Mouse (Mus musculus): Measurements from ENCODE around the gene Syngr1. TPM values are rescaled to one million over a fixed set of nuclear protein-coding genes. Genes with fewer than 3 reads are reported as not detected.
A peak's percentile ranks its signal among the peaks of the same experiment; 100 is the strongest.

Syngr1 gene
- polyA plus RNA-seq, 1 experiment from 2014 or later: 16.0 TPM

DNA sequence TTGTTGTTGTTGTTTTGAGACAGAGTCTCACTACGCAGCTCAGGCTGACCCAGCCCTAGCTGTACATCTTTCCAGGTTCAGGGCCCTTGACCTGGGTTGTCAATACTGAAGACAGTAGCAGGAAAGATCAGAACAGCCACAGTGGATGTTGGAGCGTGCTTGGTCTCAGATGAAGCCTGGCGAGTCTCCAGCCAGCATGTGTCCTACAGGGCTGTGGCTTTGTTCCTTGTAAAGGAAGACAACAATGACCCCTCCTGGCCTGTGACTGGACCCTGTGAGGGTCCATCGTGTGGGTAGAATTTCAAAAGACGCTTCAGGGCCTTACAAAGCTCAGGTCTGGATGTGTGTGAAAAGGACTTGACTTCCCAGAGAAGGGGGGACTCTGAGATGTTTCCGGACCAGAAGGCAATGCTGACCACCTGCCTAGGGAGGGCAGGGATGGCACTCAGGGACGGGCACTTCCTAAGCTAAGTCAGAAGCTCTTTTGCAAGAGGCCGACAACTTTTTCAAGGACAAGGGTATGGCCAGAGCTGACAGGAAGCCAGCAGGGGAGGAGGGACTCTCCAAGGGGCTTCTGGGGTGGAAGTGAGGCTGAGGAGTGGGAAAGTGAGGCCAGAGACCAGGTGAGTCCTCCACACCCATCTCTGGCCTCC, 37.6 kb upstream of the Syngr1 start:
- Histone ChIP-seq H3K9ac (ENCODE audit: low read depth, low read length) (no peak overlapping the region), H3K27me3 (replicated peaks; ENCODE audit: control insufficient read depth, insufficient read depth, low read length) (no peaks in the 10 kb centered on the region), H3K4me1 (ENCODE audit: control insufficient read depth, insufficient read depth, low read length) (peaks cover 7% of the 10 kb centered on the region; the same call in 1 of the 2 replicates), H3K4me2 (ENCODE audit: low read depth, low read length) (no peak overlapping the region), H3K4me3 (ENCODE audit: low read length) (no peak overlapping the region), H3K36me3 (ENCODE audit: control insufficient read depth, insufficient read depth, low read length) (no peaks in the 10 kb centered on the region), H3K27ac (ENCODE audit: low read length) (no peak overlapping the region), H3K9me3 (ENCODE audit: control insufficient read depth, low read length) (no peaks in the 10 kb centered on the region)
- ATAC-seq: 0 out of 2 replicates have a peak, but pooled peaks have one; percentile 5
- WGBS: 76% methylated on average over 8 of the region's 8 CpGs

DNA sequence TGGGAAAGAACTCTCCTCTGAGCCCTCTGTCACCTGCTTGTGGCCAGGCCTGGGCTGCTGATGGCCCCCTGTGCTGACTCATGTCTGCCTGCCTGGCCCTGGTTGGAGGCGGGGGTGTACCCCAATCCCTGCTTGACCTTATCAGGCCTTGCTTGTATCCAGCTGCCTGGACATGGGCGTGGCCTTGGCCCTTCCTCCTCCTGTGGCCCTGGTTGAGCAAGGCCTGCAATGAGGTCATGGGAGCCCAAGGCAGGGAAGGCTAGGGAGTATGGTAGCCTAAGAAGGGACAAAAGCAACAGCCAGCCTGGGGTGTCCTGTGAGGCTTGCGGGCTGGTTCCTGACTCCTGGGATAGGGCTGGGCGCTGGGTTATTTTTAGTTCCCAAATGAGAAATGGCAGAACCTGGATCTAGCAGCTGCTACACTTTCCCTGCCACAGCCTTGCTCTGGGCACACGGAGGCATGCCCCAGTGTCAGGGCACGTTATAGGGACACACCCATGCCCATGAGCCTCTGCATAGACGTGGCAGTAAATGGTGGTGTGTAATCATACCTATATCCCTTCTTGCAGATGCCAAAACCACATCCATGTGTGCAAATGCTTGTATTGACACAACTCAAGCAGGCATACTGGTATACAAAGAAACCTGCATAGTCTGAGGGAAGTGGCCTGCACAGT, 37.0 kb upstream of the Syngr1 start:
- Histone ChIP-seq H3K36me3 (ENCODE audit: control insufficient read depth, insufficient read depth, low read length) (no peaks in the 10 kb centered on the region), H3K27ac (ENCODE audit: low read length) (no peak overlapping the region), H3K4me1 (ENCODE audit: control insufficient read depth, insufficient read depth, low read length) (peaks cover 7% of the 10 kb centered on the region; the same call in 1 of the 2 replicates), H3K4me2 (ENCODE audit: low read depth, low read length) (no peak overlapping the region), H3K9ac (ENCODE audit: low read depth, low read length) (no peak overlapping the region), H3K4me3 (ENCODE audit: low read length) (no peak overlapping the region), H3K27me3 (replicated peaks; ENCODE audit: control insufficient read depth, insufficient read depth, low read length) (no peaks in the 10 kb centered on the region), H3K9me3 (ENCODE audit: control insufficient read depth, low read length) (no peaks in the 10 kb centered on the region)
- ATAC-seq: peak; percentile 32; the same call in 1 of the 2 replicates
- WGBS: 68% methylated on average over 7 of the region's 7 CpGs

DNA sequence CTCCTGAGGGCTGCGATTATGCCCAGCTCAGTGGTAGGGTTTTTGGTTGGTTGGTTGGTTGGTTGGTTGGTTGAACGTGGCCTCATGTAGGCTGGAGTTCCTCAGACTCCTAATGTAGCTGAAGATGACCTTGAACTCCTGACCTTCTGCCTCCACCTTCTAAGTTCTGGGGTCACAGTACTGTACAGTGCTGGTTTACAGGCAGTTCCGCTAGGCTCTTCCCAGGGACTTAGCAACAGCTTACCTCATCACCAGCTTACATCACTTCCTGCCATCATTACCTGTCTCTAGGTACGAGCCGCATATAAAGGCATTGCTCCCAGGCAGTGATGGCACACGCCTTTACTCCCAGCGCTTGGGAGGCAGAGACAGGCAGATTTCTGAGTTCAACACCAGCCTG, 33.0 kb upstream of the Syngr1 start:
- Histone ChIP-seq H3K27me3 (replicated peaks; ENCODE audit: control insufficient read depth, insufficient read depth, low read length) (no peaks in the 10 kb centered on the region), H3K4me1 (ENCODE audit: control insufficient read depth, insufficient read depth, low read length) (peaks cover 10% of the 10 kb centered on the region; the same call in 1 of the 2 replicates), H3K27ac (ENCODE audit: low read length) (no peak overlapping the region), H3K9me3 (ENCODE audit: control insufficient read depth, low read length) (no peaks in the 10 kb centered on the region), H3K36me3 (ENCODE audit: control insufficient read depth, insufficient read depth, low read length) (no peaks in the 10 kb centered on the region), H3K4me3 (ENCODE audit: low read length) (no peak overlapping the region), H3K4me2 (ENCODE audit: low read depth, low read length) (no peak overlapping the region), H3K9ac (ENCODE audit: low read depth, low read length) (no peak overlapping the region)
- no peak for ATAC-seq
- 88% methylated on average over 7 of the region's 7 CpGs for WGBS

DNA sequence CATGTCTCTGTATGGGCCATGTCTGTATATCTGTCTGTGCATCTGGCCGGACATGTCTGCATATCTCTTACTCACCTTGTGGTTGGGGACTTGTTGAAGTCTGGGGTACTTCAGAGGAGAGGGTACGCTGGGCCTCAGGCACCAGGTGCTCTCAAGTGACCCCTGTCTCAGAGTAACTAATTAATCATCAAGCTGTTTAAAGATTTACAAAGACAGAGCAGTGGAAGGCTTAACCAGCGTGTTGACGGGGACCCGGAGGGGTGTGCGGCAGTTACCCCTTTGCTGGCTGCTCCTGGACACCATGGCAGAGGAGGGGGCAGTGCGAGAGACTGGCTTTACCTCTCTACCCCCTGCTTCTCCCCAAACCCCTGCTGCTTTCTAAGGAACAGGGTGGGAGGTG, 31.5 kb upstream of the Syngr1 start:
- peak; percentile 46; the same call in 1 of the 2 replicates for ATAC-seq
- no peak overlapping the region for H3K4me3 ChIP-seq (ENCODE audit: low read length)

DNA sequence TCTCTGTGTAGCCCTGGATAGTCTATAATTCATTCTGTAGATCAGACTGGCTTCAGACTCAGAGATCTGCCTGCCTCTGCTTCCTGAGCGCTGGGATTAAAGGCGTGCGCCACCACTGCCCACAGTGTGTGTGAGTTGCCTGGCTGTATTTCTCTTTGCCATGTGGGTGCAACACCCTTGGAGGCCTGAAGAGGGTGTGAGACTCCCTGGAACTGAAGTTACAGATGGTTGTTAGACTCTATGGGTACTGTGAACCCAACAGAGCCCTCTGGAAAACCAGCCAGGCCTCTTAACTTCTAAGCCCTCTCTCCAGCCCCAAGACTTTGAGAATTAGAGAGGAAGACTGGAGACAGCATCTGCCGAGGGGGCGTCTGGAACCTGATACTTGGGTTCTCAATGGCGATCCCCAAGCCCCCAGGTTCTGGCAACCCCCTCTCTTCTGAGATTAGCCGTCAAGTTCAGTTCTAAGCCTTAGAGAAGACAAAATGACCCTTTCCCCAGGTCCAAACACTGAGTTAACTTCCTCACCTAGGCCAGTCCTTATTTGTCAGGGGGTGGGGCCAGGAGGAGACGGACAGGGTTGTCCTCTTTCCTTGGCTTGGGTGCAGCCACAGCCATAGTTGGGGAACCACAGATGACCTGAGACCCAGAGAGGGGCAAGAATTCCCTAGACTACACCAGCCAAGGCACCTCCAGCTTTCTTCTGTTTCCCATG, 30.6 kb upstream of the Syngr1 start:
- peaks cover 5% of the 10 kb centered on the region; the same call in 1 of the 2 replicates for H3K4me1 ChIP-seq (ENCODE audit: control insufficient read depth, insufficient read depth, low read length)
- no peaks in the 10 kb centered on the region for H3K36me3 ChIP-seq (ENCODE audit: control insufficient read depth, insufficient read depth, low read length)
- 96% methylated on average over 8 of the region's 8 CpGs for WGBS
- no peak for ATAC-seq
- H3K27me3 ChIP-seq (replicated peaks; ENCODE audit: control insufficient read depth, insufficient read depth, low read length): no peaks in the 10 kb centered on the region
- no peak overlapping the region for H3K4me3 ChIP-seq (ENCODE audit: low read length)
- H3K4me2 ChIP-seq (ENCODE audit: low read depth, low read length): no peak overlapping the region
- H3K27ac ChIP-seq (ENCODE audit: low read length): no peak overlapping the region
- H3K9ac ChIP-seq (ENCODE audit: low read depth, low read length): no peak overlapping the region
- H3K9me3 ChIP-seq (ENCODE audit: control insufficient read depth, low read length): no peaks in the 10 kb centered on the region

More for the DNA sequence above, 31.5 kb upstream of the Syngr1 start:
- peaks cover 5% of the 10 kb centered on the region; the same call in 1 of the 2 replicates for H3K4me1 ChIP-seq (ENCODE audit: control insufficient read depth, insufficient read depth, low read length)
- H3K9me3 ChIP-seq (ENCODE audit: control insufficient read depth, low read length): no peaks in the 10 kb centered on the region
- H3K4me2 ChIP-seq (ENCODE audit: low read depth, low read length): no peak overlapping the region
- no peak overlapping the region for H3K9ac ChIP-seq (ENCODE audit: low read depth, low read length)
- no peak overlapping the region for H3K27ac ChIP-seq (ENCODE audit: low read length)
- no peaks in the 10 kb centered on the region for H3K36me3 ChIP-seq (ENCODE audit: control insufficient read depth, insufficient read depth, low read length)
- WGBS: 51% methylated on average over 7 of the region's 7 CpGs
- no peaks in the 10 kb centered on the region for H3K27me3 ChIP-seq (replicated peaks; ENCODE audit: control insufficient read depth, insufficient read depth, low read length)

DNA sequence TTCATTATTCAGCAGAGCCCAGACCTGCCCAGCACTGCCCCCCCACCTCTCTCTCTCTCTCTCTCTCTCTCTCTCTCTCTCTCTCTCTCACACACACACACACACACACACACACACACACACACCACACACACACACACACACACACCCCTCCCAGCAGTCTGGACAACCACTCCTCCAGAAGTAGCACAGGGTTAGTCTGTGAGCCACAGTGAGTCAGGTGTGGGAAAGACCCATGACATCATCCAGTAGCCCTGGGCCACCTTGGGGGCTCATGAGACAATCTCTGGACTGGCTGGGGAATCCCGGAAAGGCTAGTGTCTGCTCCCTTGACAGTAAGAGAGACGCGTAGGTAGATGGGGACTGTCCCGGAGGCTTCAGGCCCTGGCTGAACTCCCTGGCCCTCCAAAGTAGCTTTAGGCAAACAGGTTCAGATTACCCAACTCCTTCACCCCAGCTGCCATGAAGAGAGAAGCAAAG, 30.0 kb upstream of the Syngr1 start:
- WGBS: 95% methylated on average over 4 of the region's 4 CpGs
- H3K4me3 ChIP-seq (ENCODE audit: low read length): no peak overlapping the region
- H3K27ac ChIP-seq (ENCODE audit: low read length): no peak overlapping the region
- no peaks in the 10 kb centered on the region for H3K36me3 ChIP-seq (ENCODE audit: control insufficient read depth, insufficient read depth, low read length)
- H3K9me3 ChIP-seq (ENCODE audit: control insufficient read depth, low read length): no peaks in the 10 kb centered on the region
- peaks cover 5% of the 10 kb centered on the region; the same call in 1 of the 2 replicates for H3K4me1 ChIP-seq (ENCODE audit: control insufficient read depth, insufficient read depth, low read length)
- no peak overlapping the region for H3K4me2 ChIP-seq (ENCODE audit: low read depth, low read length)
- no peak for ATAC-seq
- no peak overlapping the region for H3K9ac ChIP-seq (ENCODE audit: low read depth, low read length)
- H3K27me3 ChIP-seq (replicated peaks; ENCODE audit: control insufficient read depth, insufficient read depth, low read length): no peaks in the 10 kb centered on the region

DNA sequence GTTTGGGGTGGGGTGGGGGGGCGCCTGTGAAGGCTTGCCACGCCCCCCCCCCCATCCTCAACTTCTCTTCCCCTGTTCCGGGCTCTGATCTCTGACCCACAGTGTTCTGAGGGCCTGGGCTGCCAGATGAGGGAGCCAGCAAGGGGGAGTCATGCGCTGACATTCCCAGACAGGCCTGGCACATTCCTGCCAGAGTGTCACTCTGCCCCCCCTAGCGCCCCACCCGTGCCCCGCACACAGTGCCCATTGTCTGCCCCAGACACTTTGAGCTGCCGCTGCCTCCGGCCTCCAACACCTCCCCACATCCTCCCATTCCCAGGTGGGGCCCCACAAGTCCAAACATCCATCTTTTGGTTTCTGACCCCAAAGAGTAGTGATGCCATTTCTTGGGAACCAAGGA, 28.8 kb upstream of the Syngr1 start:
- WGBS: 67% methylated on average over 7 of the region's 9 CpGs
- no peak overlapping the region for H3K27ac ChIP-seq (ENCODE audit: low read length)
- no peak overlapping the region for H3K4me3 ChIP-seq (ENCODE audit: low read length)
- H3K9me3 ChIP-seq (ENCODE audit: control insufficient read depth, low read length): no peaks in the 10 kb centered on the region
- no peak overlapping the region for H3K4me2 ChIP-seq (ENCODE audit: low read depth, low read length)
- ATAC-seq: no peak
- no peak overlapping the region for H3K9ac ChIP-seq (ENCODE audit: low read depth, low read length)
- no peaks in the 10 kb centered on the region for H3K36me3 ChIP-seq (ENCODE audit: control insufficient read depth, insufficient read depth, low read length)
- H3K27me3 ChIP-seq (replicated peaks; ENCODE audit: control insufficient read depth, insufficient read depth, low read length): no peaks in the 10 kb centered on the region
- H3K4me1 ChIP-seq (ENCODE audit: control insufficient read depth, insufficient read depth, low read length): peaks cover 5% of the 10 kb centered on the region; the same call in 1 of the 2 replicates

DNA sequence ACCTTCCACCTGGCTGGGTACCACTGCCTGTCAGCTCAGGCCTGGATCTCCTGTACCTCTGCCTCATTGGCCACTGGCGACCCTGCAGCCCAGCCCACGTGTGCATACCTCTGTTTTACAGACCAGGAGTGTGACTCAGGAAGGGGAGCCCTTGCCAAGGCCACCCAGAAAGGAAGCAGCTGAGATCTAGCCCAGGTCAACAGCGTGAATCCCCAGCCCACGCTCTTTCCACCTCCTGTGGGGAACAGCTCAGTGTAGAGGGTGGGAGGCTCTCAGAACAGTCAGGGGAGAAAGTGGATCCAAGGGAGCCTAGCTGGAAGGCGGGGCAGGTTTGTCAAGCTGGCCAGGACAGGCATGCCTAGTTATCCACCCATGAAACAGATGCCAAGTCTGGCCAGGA, 28.3 kb upstream of the Syngr1 start:
- Histone ChIP-seq H3K4me1 (ENCODE audit: control insufficient read depth, insufficient read depth, low read length) (peaks cover 5% of the 10 kb centered on the region; the same call in 1 of the 2 replicates), H3K4me2 (ENCODE audit: low read depth, low read length) (no peak overlapping the region), H3K9ac (ENCODE audit: low read depth, low read length) (no peak overlapping the region), H3K27ac (ENCODE audit: low read length) (no peak overlapping the region), H3K27me3 (replicated peaks; ENCODE audit: control insufficient read depth, insufficient read depth, low read length) (no peaks in the 10 kb centered on the region), H3K9me3 (ENCODE audit: control insufficient read depth, low read length) (no peaks in the 10 kb centered on the region), H3K36me3 (ENCODE audit: control insufficient read depth, insufficient read depth, low read length) (no peaks in the 10 kb centered on the region), H3K4me3 (ENCODE audit: low read length) (no peak overlapping the region)
- ATAC-seq: no peak
- WGBS: 44% methylated on average over 5 of the region's 5 CpGs

DNA sequence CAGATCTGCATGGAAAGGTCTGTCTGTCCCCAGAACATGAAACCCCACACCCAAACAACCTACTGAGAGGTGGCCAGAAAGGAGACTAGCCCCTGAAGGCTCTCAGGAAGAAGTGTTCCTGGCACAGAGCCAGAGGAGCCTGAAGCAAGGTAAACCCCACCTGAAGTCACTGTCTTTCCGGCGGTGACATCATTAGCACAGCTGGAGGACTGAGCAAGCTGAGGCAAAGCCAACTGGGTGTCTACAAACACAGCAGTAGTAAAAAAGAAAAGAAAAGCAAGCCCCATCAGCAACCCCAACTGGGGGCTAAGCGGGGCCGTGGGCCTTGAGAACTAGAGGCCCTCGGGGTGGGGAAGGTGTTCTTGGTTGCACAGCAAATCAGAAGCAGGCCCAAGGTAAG, 26.2 kb upstream of the Syngr1 start:
- no peak overlapping the region for H3K4me2 ChIP-seq (ENCODE audit: low read depth, low read length)
- 82% methylated on average over 5 of the region's 5 CpGs for WGBS
- no peaks in the 10 kb centered on the region for H3K27me3 ChIP-seq (replicated peaks; ENCODE audit: control insufficient read depth, insufficient read depth, low read length)
- no peaks in the 10 kb centered on the region for H3K4me1 ChIP-seq (ENCODE audit: control insufficient read depth, insufficient read depth, low read length)
- H3K9ac ChIP-seq (ENCODE audit: low read depth, low read length): no peak overlapping the region
- no peak overlapping the region for H3K27ac ChIP-seq (ENCODE audit: low read length)
- H3K36me3 ChIP-seq (ENCODE audit: control insufficient read depth, insufficient read depth, low read length): no peaks in the 10 kb centered on the region
- no peak for ATAC-seq
- no peaks in the 10 kb centered on the region for H3K9me3 ChIP-seq (ENCODE audit: control insufficient read depth, low read length)
- H3K4me3 ChIP-seq (ENCODE audit: low read length): no peak overlapping the region
